Mouse (Mus musculus): Measurements from ENCODE around the gene Mxd1. TPM values are rescaled to one million over a fixed set of nuclear protein-coding genes. Genes with fewer than 3 reads are reported as not detected.

Gene Mxd1
- total and polyA plus RNA-seq, 3 experiments: 3.2 to 3.6 TPM; not detected in 1

Other genes starting within 250 kb of the Mxd1 start
- 0.77 and 0.88 TPM in 2 replicates for gene Gm44790, start 242.5 kb downstream of the Mxd1 start, total RNA-seq (2012; rRNA removed)
- under 1 TPM in 1 of 2 experiments, not detected in 1; 0.29 TPM for gene Gm44790, start 242.5 kb downstream of the Mxd1 start, polyA plus RNA-seq (2012; ENCODE audit: insufficient read depth in 1 of 2, insufficient read length in 2 of 2, low read depth in 1 of 2, low replicate concordance in 2 of 2, missing spikeins in 1 of 2)
- gene C87436, start 230.8 kb downstream of the Mxd1 start, total RNA-seq (2012; rRNA removed): 10.9 and 11.6 TPM in 2 replicates
- gene C87436, start 230.8 kb downstream of the Mxd1 start, polyA plus RNA-seq (2012; ENCODE audit: insufficient read depth in 1 of 2, insufficient read length in 2 of 2, low read depth in 1 of 2, low replicate concordance in 2 of 2, missing spikeins in 1 of 2): 10 to 100 TPM in 1 of 2 experiments, not detected in 1; 18.5 TPM
- gene Pcbp1, start 142.8 kb downstream of the Mxd1 start, total RNA-seq (2012; rRNA removed): 74.2 and 83.5 TPM in 2 replicates
- 100 to 1,000 TPM in 1 of 2 experiments, not detected in 1; 385 TPM for gene Pcbp1, start 142.8 kb downstream of the Mxd1 start, polyA plus RNA-seq (2012; ENCODE audit: insufficient read depth in 1 of 2, insufficient read length in 2 of 2, low read depth in 1 of 2, low replicate concordance in 2 of 2, missing spikeins in 1 of 2)
- not detected in 2 replicates for gene Asprv1, start 41.0 kb downstream of the Mxd1 start, total RNA-seq (2012; rRNA removed)
- not detected for gene Asprv1, start 41.0 kb downstream of the Mxd1 start, polyA plus RNA-seq (2012; ENCODE audit: insufficient read depth in 1 of 2, insufficient read length in 2 of 2, low read depth in 1 of 2, low replicate concordance in 2 of 2, missing spikeins in 1 of 2)
- 74.8 and 79.3 TPM in 2 replicates for gene Snrnp27, start 15.4 kb upstream of the Mxd1 start, total RNA-seq (2012; rRNA removed)
- 100 to 1,000 TPM; 106 to 225 TPM for gene Snrnp27, start 15.4 kb upstream of the Mxd1 start, polyA plus RNA-seq (2012; ENCODE audit: insufficient read depth in 1 of 2, insufficient read length in 2 of 2, low read depth in 1 of 2, low replicate concordance in 2 of 2, missing spikeins in 1 of 2)
- 15.9 TPM in 2 replicates for gene Gmcl1, start 64.2 kb upstream of the Mxd1 start, total RNA-seq (2012; rRNA removed)
- gene Gmcl1, start 64.2 kb upstream of the Mxd1 start, polyA plus RNA-seq (2012; ENCODE audit: insufficient read depth in 1 of 2, insufficient read length in 2 of 2, low read depth in 1 of 2, low replicate concordance in 2 of 2, missing spikeins in 1 of 2): 10 to 100 TPM; 21.5 to 67.0 TPM
- gene Anxa4, start 124.4 kb upstream of the Mxd1 start, total RNA-seq (2012; rRNA removed): 30.4 and 31.1 TPM in 2 replicates
- 100 to 1,000 TPM in 1 of 2 experiments, 10 to 100 TPM in 1; 53.6 to 176 TPM for gene Anxa4, start 124.4 kb upstream of the Mxd1 start, polyA plus RNA-seq (2012; ENCODE audit: insufficient read depth in 1 of 2, insufficient read length in 2 of 2, low read depth in 1 of 2, low replicate concordance in 2 of 2, missing spikeins in 1 of 2)
- 6.4 and 7.2 TPM in 2 replicates for gene Aak1, start 180.4 kb upstream of the Mxd1 start, total RNA-seq (2012; rRNA removed)
- gene Aak1, start 180.4 kb upstream of the Mxd1 start, polyA plus RNA-seq (2012; ENCODE audit: insufficient read depth in 1 of 2, insufficient read length in 2 of 2, low read depth in 1 of 2, low replicate concordance in 2 of 2, missing spikeins in 1 of 2): 100 to 1,000 TPM in 1 of 2 experiments, 10 to 100 TPM in 1; 25.4 to 353 TPM